Mouse (Mus musculus): ENCODE data around the gene Fbxl3.

The Fbxl3 gene

DNA sequence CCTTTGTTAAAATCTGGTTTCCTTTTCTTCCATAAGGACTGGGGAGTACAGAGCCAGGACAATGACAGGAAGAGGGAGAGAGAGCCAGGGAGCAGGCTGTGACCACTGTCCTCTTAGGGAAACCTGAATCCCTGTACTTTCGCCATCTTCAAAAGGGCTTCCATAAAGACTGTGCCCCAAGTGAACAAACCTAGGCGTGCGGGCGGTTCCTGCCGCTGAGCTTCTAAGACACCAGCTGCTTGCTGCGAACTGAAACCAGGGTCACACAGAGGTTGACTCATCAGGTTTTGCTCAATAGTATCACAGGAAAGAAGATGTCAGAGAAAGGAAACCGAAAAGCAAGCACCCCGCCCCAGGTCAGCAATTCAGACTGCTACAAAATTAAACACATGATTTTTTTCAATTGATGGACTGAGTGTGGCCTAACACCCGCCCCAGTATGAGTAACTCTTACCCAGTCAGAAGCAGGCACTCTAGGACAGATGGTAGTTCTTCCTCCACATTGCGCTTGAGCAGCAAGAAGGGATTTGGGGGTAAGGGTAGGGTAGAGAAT, 66.0 kb downstream of the Fbxl3 start:
- no peak for DNase-seq
